ENCODE assay signal across 23 mouse cellular contexts in the genomic region with DNA sequence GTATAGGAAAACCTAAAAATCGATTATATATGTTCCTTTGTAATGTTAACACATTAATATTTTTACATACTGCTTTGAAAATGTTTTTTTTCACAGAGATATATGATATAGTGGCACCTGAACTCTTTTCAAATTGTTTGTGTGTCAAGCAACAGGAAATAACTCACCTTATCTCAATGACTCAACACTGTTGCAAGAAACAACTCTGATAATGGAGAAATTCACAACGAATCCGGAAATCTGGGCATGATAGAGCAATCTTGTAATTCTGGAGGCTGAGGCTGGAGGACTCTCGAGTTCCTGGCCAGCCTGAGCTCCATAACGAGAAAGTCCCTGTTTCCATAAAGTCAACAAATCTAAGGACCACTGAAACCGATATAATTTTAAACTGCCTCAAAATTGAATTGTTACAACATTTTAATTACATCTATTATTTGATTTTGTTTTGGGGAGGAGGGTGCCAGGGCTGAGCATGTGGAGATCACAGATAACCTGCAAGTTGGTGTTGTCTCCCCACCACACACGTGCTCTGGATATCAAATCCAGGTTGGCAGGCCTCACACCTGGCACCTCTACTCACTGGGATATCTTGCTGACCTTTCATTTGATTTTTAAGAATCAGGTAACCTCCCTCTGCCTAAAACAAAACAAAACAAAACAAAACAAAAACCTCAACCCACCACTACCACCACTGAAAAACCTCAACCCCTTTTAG. TPM values are rescaled to one million over a fixed set of nuclear protein-coding genes. Genes with fewer than 3 reads are reported as not detected.
DNase-seq lines count a peak whose midpoint lies in the region; ATAC-seq lines count a peak whose summit lies in the region.
"Had no signal": no experiment of that assay in that cellular context is flagged by ENCODE, and none has a peak within 500 bp of the region (broad histone marks: within the 10 kb centered on the region; RNA-seq: fewer than 3 reads in every experiment).

No protein-coding gene starts in this region.

- no peak for ATAC-seq in kidney, embryonic 16.5 days (ENCODE audit: low FRiP score, low TSS enrichment)
- no peak for ATAC-seq in intestine, embryonic 15.5 days

- H3K4me1 ChIP-seq in heart, embryonic 10.5 days, result peaks cover 40% of the 10 kb centered on the region
- peaks cover 31% of the 10 kb centered on the region for H3K4me1 ChIP-seq in kidney, embryonic 16.5 days (ENCODE audit: insufficient read depth, low read length)
- H3K4me1 ChIP-seq in intestine, embryonic 15.5 days (replicated peaks), result peaks cover 3% of the 10 kb centered on the region; the same call in 1 of the 2 replicates
- H3K4me1 ChIP-seq: embryonic facial prominence, embryonic 12.5 days had no signal

- no peak overlapping the region for H3K9ac ChIP-seq in kidney, embryonic 16.5 days (replicated peaks; ENCODE audit: low read length)
- no peak overlapping the region for H3K9ac ChIP-seq in intestine, embryonic 15.5 days
- H3K9ac ChIP-seq: embryonic facial prominence, embryonic 12.5 days; hindbrain, embryonic 13.5 days; limb, embryonic 13.5 days; neural tube, embryonic 15.5 days had no signal

- H3K36me3 ChIP-seq in heart, embryonic 10.5 days, result no peaks in the 10 kb centered on the region
- no peaks in the 10 kb centered on the region for H3K36me3 ChIP-seq in kidney, embryonic 16.5 days (ENCODE audit: insufficient read depth, low read length)
- no peaks in the 10 kb centered on the region for H3K36me3 ChIP-seq in intestine, embryonic 15.5 days
- H3K36me3 ChIP-seq: embryonic facial prominence, embryonic 12.5 days; hindbrain, embryonic 13.5 days; limb, embryonic 13.5 days; midbrain, embryonic 10.5 days; neural tube, embryonic 15.5 days had no signal

- H3K4me2 ChIP-seq in kidney, embryonic 16.5 days (replicated peaks; ENCODE audit: low read depth, low read length), result no peak overlapping the region
- no peak overlapping the region for H3K4me2 ChIP-seq in intestine, embryonic 15.5 days (replicated peaks)
- H3K4me2 ChIP-seq: embryonic facial prominence, embryonic 12.5 days; hindbrain, embryonic 13.5 days; limb, embryonic 13.5 days; neural tube, embryonic 15.5 days had no signal

- WGBS in heart, embryonic 10.5 days, result 59% methylated on average over 7 of the region's 7 CpGs
- 85% methylated on average over 7 of the region's 7 CpGs for WGBS in kidney, embryonic 16.5 days
- 75% methylated on average over 7 of the region's 7 CpGs for WGBS in intestine, embryonic 15.5 days

- no peak for DNase-seq in heart, embryonic 10.5 days (ENCODE audit: low spot score)
- DNase-seq in heart, adult 9 months (ENCODE audit: low spot score in 2 of 2), result no peak
- DNase-seq in kidney, adult 8-10 months, result no peak
- peak; percentile 60 for DNase-seq in liver
- peak; percentile 50 for DNase-seq in naive thymus-derived CD4-positive, alpha-beta T cell, adult 2 months (ENCODE audit: low read depth)
- no peak for DNase-seq in left cerebral cortex, postnatal 4 days
- DNase-seq: adrenal gland, adult 2 months; cerebellum, adult 18-20 months; lung, postnatal 10 days; thymus, postnatal 4 days had no signal

- no peaks in the 10 kb centered on the region for H3K9me3 ChIP-seq in heart, embryonic 10.5 days
- H3K9me3 ChIP-seq in kidney, embryonic 16.5 days (ENCODE audit: low read length), result no peaks in the 10 kb centered on the region
- H3K9me3 ChIP-seq in intestine, embryonic 15.5 days, result no peaks in the 10 kb centered on the region
- H3K9me3 ChIP-seq: embryonic facial prominence, embryonic 12.5 days; forebrain, embryonic 10.5 days; hindbrain, embryonic 13.5 days; limb, embryonic 13.5 days; neural tube, embryonic 15.5 days had no signal

- H3K4me3 ChIP-seq in heart, embryonic 10.5 days, result peak overlapping the region; percentile 38; the same call in 1 of the 2 replicates
- no peak overlapping the region for H3K4me3 ChIP-seq in kidney, embryonic 16.5 days (ENCODE audit: low read length)
- H3K4me3 ChIP-seq in intestine, embryonic 15.5 days (replicated peaks), result no peak overlapping the region
- H3K4me3 ChIP-seq: embryonic facial prominence, embryonic 12.5 days; forebrain, embryonic 10.5 days; hindbrain, embryonic 13.5 days; layer of hippocampus, adult 2 months; left cerebral cortex, adult 2 months; limb, embryonic 13.5 days; midbrain, embryonic 10.5 days; neural tube, embryonic 15.5 days had no signal

- intact Hi-C loops in left cerebral cortex, postnatal 4 days (cut with DNase I), result no loop called here

- H3K27ac ChIP-seq in heart, embryonic 10.5 days, result peak overlapping the region; percentile 62
- peak overlapping the region; percentile 71 for H3K27ac ChIP-seq in kidney, embryonic 16.5 days (ENCODE audit: low read length)
- H3K27ac ChIP-seq in intestine, embryonic 15.5 days, result no peak overlapping the region
- H3K27ac ChIP-seq: embryonic facial prominence, embryonic 12.5 days; forebrain, embryonic 10.5 days; hindbrain, embryonic 13.5 days; layer of hippocampus, adult 2 months; left cerebral cortex, adult 2 months; limb, embryonic 13.5 days; midbrain, embryonic 10.5 days; neural tube, embryonic 15.5 days had no signal

- H3K27me3 ChIP-seq in heart, embryonic 10.5 days (ENCODE audit: insufficient read depth, poor library complexity, severe bottlenecking), result no peaks in the 10 kb centered on the region
- H3K27me3 ChIP-seq in kidney, embryonic 16.5 days (ENCODE audit: insufficient read depth, low read length), result no peaks in the 10 kb centered on the region
- no peaks in the 10 kb centered on the region for H3K27me3 ChIP-seq in intestine, embryonic 15.5 days (replicated peaks)
- H3K27me3 ChIP-seq: embryonic facial prominence, embryonic 12.5 days; hindbrain, embryonic 13.5 days; limb, embryonic 13.5 days; neural tube, embryonic 15.5 days had no signal

RNA-seq across cellular contexts. Expression of a gene that starts 4.2 kb away (rescaled TPM):
- polyA plus RNA-seq in heart, embryonic 10.5 days (2016; fragmentation: Nextera tagmentation; extraction: Ambion mirVana), result 74.1 and 75.4 TPM in 2 replicates
- 65.2 and 67.9 TPM in 2 replicates for polyA plus RNA-seq in kidney, embryonic 16.5 days (2015; fragmentation: Nextera tagmentation; extraction: Ambion mirVana)
- 66.9 and 73.3 TPM in 2 replicates for polyA plus RNA-seq in intestine, embryonic 15.5 days (2015; fragmentation: Nextera tagmentation; extraction: Ambion mirVana)
- total RNA-seq in left cerebral cortex, postnatal 4 days (2021), result 10 to 100 TPM; 75.5 to 86.2 TPM

RNA-seq across cellular contexts. Expression of a gene that starts 4.3 kb away (rescaled TPM):
- 0.13 and 0.16 TPM in 2 replicates for polyA plus RNA-seq in heart, embryonic 10.5 days (2016; fragmentation: Nextera tagmentation; extraction: Ambion mirVana)
- polyA plus RNA-seq in kidney, embryonic 16.5 days (2015; fragmentation: Nextera tagmentation; extraction: Ambion mirVana), result 0.36 and 0.39 TPM in 2 replicates
- 0.32 and 0.49 TPM in 2 replicates for polyA plus RNA-seq in intestine, embryonic 15.5 days (2015; fragmentation: Nextera tagmentation; extraction: Ambion mirVana)
- total RNA-seq in left cerebral cortex, postnatal 4 days (2021), result under 1 TPM; 0.30 to 0.72 TPM

RNA-seq across cellular contexts. Expression of a gene that starts 50.6 kb away (rescaled TPM):
- polyA plus RNA-seq in heart, embryonic 10.5 days (2016; fragmentation: Nextera tagmentation; extraction: Ambion mirVana), result not detected in 2 replicates
- not detected in 2 replicates for polyA plus RNA-seq in kidney, embryonic 16.5 days (2015; fragmentation: Nextera tagmentation; extraction: Ambion mirVana)
- polyA plus RNA-seq in intestine, embryonic 15.5 days (2015; fragmentation: Nextera tagmentation; extraction: Ambion mirVana), result not detected in 2 replicates
- not detected for total RNA-seq in left cerebral cortex, postnatal 4 days (2021)
- total RNA-seq: adrenal gland, adult 2 months; granulocyte monocyte progenitor cell, adult 5-6 weeks; layer of hippocampus, adult 2 months; left cerebral cortex, adult 2 months; monocyte, adult 5-6 weeks had no signal
- polyA plus RNA-seq: adrenal gland, adult 2 months; embryonic facial prominence, embryonic 12.5 days; forebrain, embryonic 10.5 days; hindbrain, embryonic 13.5 days; limb, embryonic 13.5 days; midbrain, embryonic 10.5 days; neural tube, embryonic 15.5 days; spleen, adult 2 months had no signal

Comparison
In these comparisons a context has a peak if more than half of its experiments do, and no peak if none do; other contexts are left out.
1. DNase-seq: peak in liver (single experiment) and naive thymus-derived CD4-positive, alpha-beta T cell, adult 2 months (single experiment); none in heart, embryonic 10.5 days (single experiment), heart, adult 9 months (0 of 2), kidney, adult 8-10 months (0 of 2) and left cerebral cortex, postnatal 4 days (single experiment).